In genomic region chr12:111143005-111143508, GRCm38 (mm10) we compare ENCODE assay signal across 9 mouse cellular contexts. TPM values are rescaled to one million over a fixed set of nuclear protein-coding genes. Genes with fewer than 3 reads are reported as not detected.
DNase-seq lines count a peak whose midpoint lies in the region; ATAC-seq and TF ChIP-seq lines count a peak whose summit lies in the region.
"Had no signal": no experiment of that assay in that cellular context is flagged by ENCODE, and none has a peak within 500 bp of the region (broad histone marks: within the 10 kb centered on the region; RNA-seq: fewer than 3 reads in every experiment).

No protein-coding gene starts in this region.

- peak overlapping the region; percentile 9; the same call in 1 of the 2 replicates for H3K4me3 ChIP-seq in heart, adult 2 months
- peak overlapping the region; percentile 68 for H3K4me3 ChIP-seq in E14TG2a.4 (replicated peaks; ENCODE audit: low read length)
- H3K4me3 ChIP-seq in embryonic facial prominence, embryonic 11.5 days (ENCODE audit: low read depth, low read length) = no peak overlapping the region
- no peak overlapping the region for H3K4me3 ChIP-seq in kidney, embryonic 15.5 days (replicated peaks)
- H3K4me3 ChIP-seq in midbrain, embryonic 16.5 days (ENCODE audit: low read depth, low read length) = no peak overlapping the region

- no peak overlapping the region for H3K9ac ChIP-seq in heart, adult 2 months (ENCODE audit: low read depth, low read length)
- no peak overlapping the region for H3K9ac ChIP-seq in embryonic facial prominence, embryonic 11.5 days (replicated peaks; ENCODE audit: low read length)
- no peak overlapping the region for H3K9ac ChIP-seq in kidney, embryonic 15.5 days
- H3K9ac ChIP-seq in midbrain, embryonic 16.5 days (ENCODE audit: low read depth, low read length) = no peak overlapping the region

- H3K27ac ChIP-seq in heart, adult 2 months = no peak overlapping the region
- peak overlapping the region; percentile 52 for H3K27ac ChIP-seq in embryonic facial prominence, embryonic 11.5 days (replicated peaks; ENCODE audit: low read depth, low read length)
- peak overlapping the region; percentile 59 for H3K27ac ChIP-seq in kidney, embryonic 15.5 days
- peak overlapping the region; percentile 65 for H3K27ac ChIP-seq in midbrain, embryonic 16.5 days (ENCODE audit: low read length)

- TF ChIP-seq EP300 in heart, adult 2 months (IDR thresholded peaks at IDR 0.05; ENCODE audit: insufficient read depth, low read depth, low read length) = no peak

- no peaks in the 10 kb centered on the region for H3K36me3 ChIP-seq in heart, adult 2 months (ENCODE audit: control insufficient read depth, insufficient read depth, low read length)
- H3K36me3 ChIP-seq in E14TG2a.4 (ENCODE audit: insufficient read depth, low read length) = no peaks in the 10 kb centered on the region
- H3K36me3 ChIP-seq in embryonic facial prominence, embryonic 11.5 days (replicated peaks; ENCODE audit: control insufficient read depth, insufficient read depth, low read depth, low read length) = no peaks in the 10 kb centered on the region
- H3K36me3 ChIP-seq in kidney, embryonic 15.5 days = no peaks in the 10 kb centered on the region
- no peaks in the 10 kb centered on the region for H3K36me3 ChIP-seq in midbrain, embryonic 16.5 days (ENCODE audit: control insufficient read depth, insufficient read depth, low read length)

- intact Hi-C loops in heart, adult 2 months (cut with DNase I) = loop anchor here (5.0 kb wide), 1 partner anchor 56 kb away; no protein-coding TSS in a partner anchor

- ATAC-seq in embryonic facial prominence, embryonic 11.5 days (replicated peaks; ENCODE audit: insufficient number of reproducible peaks, low FRiP score, low TSS enrichment, low read depth) = 0 out of 2 replicates have a peak, but pooled peaks have one; percentile 45
- 0 out of 2 replicates have a peak, but pooled peaks have one; percentile 5 for ATAC-seq in kidney, embryonic 15.5 days (replicated peaks; ENCODE audit: low FRiP score)
- peak; percentile 75 for ATAC-seq in midbrain, embryonic 16.5 days

- no peak for DNase-seq in heart, adult 2 months
- DNase-seq in heart, adult 8-10 months (ENCODE audit: low spot score) = no peak
- peak; percentile 48 for DNase-seq in embryonic facial prominence, embryonic 11.5 days (ENCODE audit: low spot score)
- no peak for DNase-seq in layer of hippocampus, postnatal 36 days
- DNase-seq in layer of hippocampus, adult 9-11 months = no peak

- no peaks in the 10 kb centered on the region for H3K27me3 ChIP-seq in heart, adult 2 months (ENCODE audit: control insufficient read depth, insufficient read depth, low read length)
- peaks cover 66% of the 10 kb centered on the region for H3K27me3 ChIP-seq in E14TG2a.4 (ENCODE audit: insufficient read depth, low read length)
- H3K27me3 ChIP-seq in embryonic facial prominence, embryonic 11.5 days (ENCODE audit: control insufficient read depth, insufficient read depth, low read length) = no peaks in the 10 kb centered on the region
- no peaks in the 10 kb centered on the region for H3K27me3 ChIP-seq in kidney, embryonic 15.5 days
- H3K27me3 ChIP-seq in midbrain, embryonic 16.5 days (ENCODE audit: control insufficient read depth, insufficient read depth, low read depth, low read length) = no peaks in the 10 kb centered on the region

- TF ChIP-seq CTCF in heart, adult 2 months (IDR thresholded peaks at IDR 0.05) = peak; percentile 61
- TF ChIP-seq CTCF in E14TG2a.4 (conservative IDR thresholded peaks at IDR 0.05; ENCODE audit: low read length) = peak; percentile 68

- no peak overlapping the region for H3K4me2 ChIP-seq in embryonic facial prominence, embryonic 11.5 days (ENCODE audit: low read depth, low read length)
- H3K4me2 ChIP-seq in kidney, embryonic 15.5 days = peak overlapping the region; percentile 38
- H3K4me2 ChIP-seq in midbrain, embryonic 16.5 days (ENCODE audit: low read length) = peak overlapping the region; percentile 38

- no peak for TF ChIP-seq POLR2A in heart, adult 2 months (IDR thresholded peaks at IDR 0.05; ENCODE audit: insufficient read depth, low read depth, low read length)

- no peaks in the 10 kb centered on the region for H3K79me2 ChIP-seq in heart, adult 2 months (replicated peaks; ENCODE audit: control insufficient read depth, insufficient read depth, low read length)

- WGBS in heart, adult 2 months = 14% methylated on average over 12 of the region's 12 CpGs
- 23% methylated on average over 12 of the region's 12 CpGs for WGBS in embryonic facial prominence, embryonic 11.5 days
- whole genome bisulfite sequencing in kidney, embryonic 15.5 days = 25% methylated on average over 12 of the region's 12 CpGs
- 5% methylated on average over 12 of the region's 12 CpGs for WGBS in midbrain, embryonic 16.5 days

- H3K9me3 ChIP-seq in E14TG2a.4 (ENCODE audit: low read length) = peaks cover 5% of the 10 kb centered on the region; the same call in 1 of the 2 replicates
- H3K9me3 ChIP-seq in embryonic facial prominence, embryonic 11.5 days (replicated peaks; ENCODE audit: control insufficient read depth, low read length) = no peaks in the 10 kb centered on the region
- no peaks in the 10 kb centered on the region; the same call in 1 of the 2 replicates for H3K9me3 ChIP-seq in kidney, embryonic 15.5 days (replicated peaks)
- H3K9me3 ChIP-seq in midbrain, embryonic 16.5 days (replicated peaks; ENCODE audit: control insufficient read depth, low read length, poor library complexity, severe bottlenecking) = no peaks in the 10 kb centered on the region; the same call in 1 of the 2 replicates

- peaks cover 3% of the 10 kb centered on the region for H3K4me1 ChIP-seq in heart, adult 2 months (ENCODE audit: control insufficient read depth, insufficient read depth, low read length)
- peaks cover 34% of the 10 kb centered on the region for H3K4me1 ChIP-seq in E14TG2a.4 (replicated peaks; ENCODE audit: low read depth, low read length)
- peaks cover 3% of the 10 kb centered on the region; the same call in 1 of the 2 replicates for H3K4me1 ChIP-seq in embryonic facial prominence, embryonic 11.5 days (ENCODE audit: control insufficient read depth, insufficient read depth, low read length)
- peaks cover 30% of the 10 kb centered on the region for H3K4me1 ChIP-seq in kidney, embryonic 15.5 days
- H3K4me1 ChIP-seq in midbrain, embryonic 16.5 days (ENCODE audit: control insufficient read depth, insufficient read depth, low read length) = peaks cover 14% of the 10 kb centered on the region

RNA-seq across cellular contexts. Expression of gene Traf3, which starts 23.1 kb away (rescaled TPM):
- total RNA-seq in heart, adult 2 months (2021) = 10 to 100 TPM; 12.4 to 13.9 TPM
- polyA plus RNA-seq in heart, adult 2 months (2012; rRNA removed) = 11.8 and 14.2 TPM in 2 replicates
- 10 to 100 TPM; 12.5 to 19.0 (median 15.3) TPM for total RNA-seq in heart, adult 8-10 months (2022)
- polyA plus RNA-seq in embryonic facial prominence, embryonic 11.5 days (2014; fragmentation: Nextera tagmentation; extraction: Ambion mirVana) = 8.3 and 10.2 TPM in 2 replicates
- 10.1 and 11.6 TPM in 2 replicates for polyA plus RNA-seq in kidney, embryonic 15.5 days (2015; fragmentation: Nextera tagmentation; extraction: Ambion mirVana)
- polyA plus RNA-seq in midbrain, embryonic 16.5 days (2015; fragmentation: Nextera tagmentation; extraction: Ambion mirVana) = 17.4 and 22.3 TPM in 2 replicates
- 10 to 100 TPM; 71.9 to 86.6 TPM for total RNA-seq in layer of hippocampus, postnatal 36 days (2021)

RNA-seq across cellular contexts. Expression of gene 4930595D18Rik, which starts 41.2 kb away (rescaled TPM):
- not detected for total RNA-seq in heart, adult 2 months (2021)
- polyA plus RNA-seq in heart, adult 2 months (2012; rRNA removed) = not detected in 2 replicates
- total RNA-seq in heart, adult 8-10 months (2022) = not detected
- polyA plus RNA-seq in embryonic facial prominence, embryonic 11.5 days (2014; fragmentation: Nextera tagmentation; extraction: Ambion mirVana) = not detected in 2 replicates
- polyA plus RNA-seq in kidney, embryonic 15.5 days (2015; fragmentation: Nextera tagmentation; extraction: Ambion mirVana) = not detected in 2 replicates
- polyA plus RNA-seq in midbrain, embryonic 16.5 days (2015; fragmentation: Nextera tagmentation; extraction: Ambion mirVana) = not detected in 2 replicates
- not detected for total RNA-seq in layer of hippocampus, postnatal 36 days (2021)
- total RNA-seq: left cerebral cortex, postnatal 25 days had no signal

Comparison
In these comparisons a context has a peak if more than half of its experiments do, and no peak if none do; other contexts are left out.
1. H3K4me3 ChIP-seq: peak in heart, adult 2 months (single experiment) and E14TG2a.4 (single experiment); none in embryonic facial prominence, embryonic 11.5 days (single experiment), kidney, embryonic 15.5 days (single experiment) and midbrain, embryonic 16.5 days (single experiment).
2. ATAC-seq: peak in every context shown above with its lines; median percentile 75 in midbrain, embryonic 16.5 days; 45 in embryonic facial prominence, embryonic 11.5 days; 5 in kidney, embryonic 15.5 days.